Mouse (Mus musculus): ENCODE measurements at regions not wholly inside any gene's neighbourhood (a gene's known extent, or its start where the extent isn't known, plus 50 kb on each side); places are given as distances from the start of the nearest gene placed in this dataset.

DNA sequence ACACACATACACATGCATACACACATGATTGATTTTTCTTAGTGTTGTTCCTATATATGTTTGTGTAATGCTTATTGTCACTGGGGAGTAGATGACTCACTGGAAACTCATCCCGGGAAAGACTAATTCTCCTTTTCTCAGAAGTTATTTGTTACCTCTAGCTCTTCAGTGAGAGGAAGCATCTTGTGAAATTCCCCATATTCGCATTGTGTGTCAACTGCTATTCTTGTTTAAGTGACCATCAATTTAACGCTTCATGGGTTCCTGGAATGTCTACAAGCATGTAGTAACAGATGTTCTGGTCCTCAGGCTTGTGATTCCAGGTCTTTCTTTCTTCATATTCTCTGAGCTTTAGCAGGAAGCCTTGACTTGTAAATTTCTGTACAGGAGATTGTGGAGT, 720.0 kb downstream of the Rpia start:
- TF ChIP-seq CTCF (conservative IDR thresholded peaks at IDR 0.05; ENCODE audit: low read length), result no peak
- no peak for TF ChIP-seq POU5F1 (IDR thresholded peaks at IDR 0.05; ENCODE audit: borderline replicate concordance, low read length)
